Mouse (Mus musculus) spleen, adult 2 months (tissue): ENCODE data around the gene Gnai1. TPM values are rescaled to one million over a fixed set of nuclear protein-coding genes. Genes with fewer than 3 reads are reported as not detected.

ENCODE experiments used
- DNase-seq, 2 experiments: peaks; one replicate each; pipeline versions ENCODE4 v3.0.0 to v3.0.0-alpha.2; 2012 to 2021; ENCODE audit warnings: low spot score in 2 of 2, low read depth in 1 of 2
- H3K27ac ChIP-seq: fragments of 200-500 bp; 2 replicates; pipeline ENCODE4 v1.5.1; 2012; ENCODE audit warnings: low read length, inconsistent platforms; ENCODE audit not compliant: insufficient read depth
- H3K27me3 ChIP-seq: fragments of 200-500 bp; 2 replicates; pipeline ENCODE4 v1.6.1; 2012; ENCODE audit warnings: mild to moderate bottlenecking, moderate library complexity, low read length, inconsistent platforms; ENCODE audit not compliant: control insufficient read depth, insufficient read depth
- H3K36me3 ChIP-seq: fragments of 200-500 bp; 2 replicates; pipeline ENCODE4 v1.6.1; 2012; ENCODE audit warnings: mild to moderate bottlenecking, low read length, inconsistent platforms; ENCODE audit not compliant: control insufficient read depth, insufficient read depth
- H3K4me1 ChIP-seq: fragments of 200-500 bp; 2 replicates; pipeline ENCODE4 v1.6.1; 2011; ENCODE audit warnings: inconsistent platforms; ENCODE audit not compliant: control insufficient read depth, insufficient read depth, insufficient read length
- H3K4me3 ChIP-seq: fragments of 200-500 bp; 2 replicates; pipeline ENCODE4 v1.5.1; 2011; ENCODE audit warnings: mild to moderate bottlenecking, inconsistent platforms; ENCODE audit not compliant: insufficient read depth, insufficient read length; ENCODE audit errors: extremely low read depth
- CTCF ChIP-seq: fragments of 200-500 bp; IDR thresholded peaks from 2 replicates; pipeline ENCODE4 v1.5.1; 2011; ENCODE audit warnings: mild to moderate bottlenecking, inconsistent platforms; ENCODE audit not compliant: insufficient read depth, insufficient read length, insufficient replicate concordance; ENCODE audit errors: extremely low read depth
- POLR2A ChIP-seq: fragments of 200-500 bp; IDR thresholded peaks from 2 replicates; pipeline ENCODE4 v1.6.1; 2011; ENCODE audit warnings: low read depth, low read length, inconsistent platforms
- WGBS: fragments of 180-500 bp; shearing (Covaris S2); methylation state at CpG from one replicate; pipeline ENCODE4 v1.1.7; 2018; 5-methylcytosine and 5-hydroxymethylcytosine counted together
- polyA plus RNA-seq: library from polyadenylated mRNA; depleted of rRNA; stranded (reverse); fragments of >200 nt; gene quantifications from 2 replicates; pipeline ENCODE4 v1.2.3, GENCODE M21; 2012

The Gnai1 gene
- polyA plus RNA-seq, 1 experiment = 0.40 TPM

DNA sequence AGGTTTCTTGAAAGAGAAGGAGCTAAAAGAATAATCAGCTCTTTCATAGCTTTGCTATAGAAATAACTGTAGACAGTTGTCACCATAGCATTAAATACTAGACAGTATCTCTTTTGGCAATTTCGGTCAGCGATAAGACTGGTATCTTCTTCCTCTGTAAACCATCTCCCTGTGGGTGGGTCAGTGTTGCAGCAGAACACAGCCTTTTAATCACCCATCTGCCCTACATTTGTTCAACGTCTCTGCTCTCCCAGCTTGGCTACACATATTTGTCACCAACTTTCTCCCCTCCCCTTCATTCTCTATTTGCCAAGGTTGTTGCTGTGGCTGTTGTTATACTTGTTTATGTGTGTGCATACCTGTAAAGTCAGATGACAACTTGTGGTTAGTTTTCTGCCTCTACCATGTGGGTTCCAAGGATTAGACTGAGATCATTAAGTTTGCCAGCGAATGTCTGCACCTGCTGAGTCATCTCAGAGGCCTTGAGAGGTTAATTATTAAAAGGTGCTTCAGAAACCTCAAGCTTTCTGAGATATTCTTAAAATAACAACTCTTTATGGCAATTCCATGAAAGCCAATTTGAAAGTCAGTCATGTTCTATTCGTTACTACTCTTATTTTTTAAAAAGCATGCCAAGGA lies 109.7 kb downstream of the Gnai1 start:
- H3K4me1 ChIP-seq = no peaks in the 10 kb centered on the region
- no peak overlapping the region for H3K4me3 ChIP-seq
- H3K27me3 ChIP-seq = no peaks in the 10 kb centered on the region
- no peak for TF ChIP-seq CTCF
- no peak for TF ChIP-seq POLR2A
- whole genome bisulfite sequencing = 79% methylated on average over 5 of the region's 5 CpGs
- H3K27ac ChIP-seq = no peak overlapping the region
- no peak for DNase-seq
- no peaks in the 10 kb centered on the region for H3K36me3 ChIP-seq

DNA sequence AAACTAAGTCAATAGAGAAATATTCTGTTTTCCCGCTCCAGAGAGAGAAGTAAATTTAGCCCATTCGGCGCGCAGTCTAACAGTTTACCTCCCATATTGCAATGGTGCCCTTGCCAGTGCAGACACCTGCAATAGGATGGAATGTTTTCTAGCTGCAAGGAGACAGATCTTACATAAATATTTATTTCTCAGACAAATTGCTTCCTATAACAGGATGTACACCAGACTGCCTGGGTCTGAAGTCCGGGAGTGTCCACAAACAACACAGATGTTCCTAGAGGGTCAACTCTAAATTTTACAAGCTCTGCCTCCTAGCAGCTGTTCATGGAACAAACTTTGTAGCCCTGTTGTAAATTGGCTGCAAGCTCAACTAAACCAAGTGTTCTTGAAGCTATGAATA lies 111.0 kb downstream of the Gnai1 start:
- Histone ChIP-seq H3K4me3 (no peak overlapping the region), H3K27me3 (no peaks in the 10 kb centered on the region), H3K36me3 (no peaks in the 10 kb centered on the region), H3K4me1 (no peaks in the 10 kb centered on the region), H3K27ac (no peak overlapping the region)
- WGBS = 84% methylated on average over 5 of the region's 5 CpGs
- TF ChIP-seq POLR2A (no peak), CTCF (no peak)
- no peak for DNase-seq

DNA sequence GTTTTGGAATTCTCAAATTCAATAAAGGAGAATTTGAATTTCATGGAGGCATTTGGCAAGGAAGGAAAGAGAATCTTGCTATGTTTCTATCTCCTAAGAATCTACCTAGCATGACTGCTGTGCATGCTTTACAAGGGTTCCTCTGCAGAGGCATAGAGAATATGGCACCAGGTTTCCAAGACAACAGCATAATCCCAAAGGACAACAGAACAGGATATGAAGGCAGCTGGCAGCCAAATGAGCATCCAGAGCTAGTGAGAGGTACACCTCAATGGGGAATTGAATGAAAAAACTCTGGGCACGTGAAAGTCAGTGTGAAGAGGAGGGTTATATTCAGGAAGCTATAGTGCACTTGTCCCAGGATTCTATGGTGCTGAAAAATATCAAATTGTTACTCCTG lies 130.8 kb downstream of the Gnai1 start:
- no peak overlapping the region for H3K27ac ChIP-seq
- 43% methylated on average over 1 of the region's 1 CpGs for WGBS
- H3K4me3 ChIP-seq = no peak overlapping the region
- no peak for DNase-seq
- no peaks in the 10 kb centered on the region for H3K27me3 ChIP-seq
- H3K4me1 ChIP-seq = no peaks in the 10 kb centered on the region
- H3K36me3 ChIP-seq = no peaks in the 10 kb centered on the region
- TF ChIP-seq CTCF (no peak), POLR2A (no peak)

DNA sequence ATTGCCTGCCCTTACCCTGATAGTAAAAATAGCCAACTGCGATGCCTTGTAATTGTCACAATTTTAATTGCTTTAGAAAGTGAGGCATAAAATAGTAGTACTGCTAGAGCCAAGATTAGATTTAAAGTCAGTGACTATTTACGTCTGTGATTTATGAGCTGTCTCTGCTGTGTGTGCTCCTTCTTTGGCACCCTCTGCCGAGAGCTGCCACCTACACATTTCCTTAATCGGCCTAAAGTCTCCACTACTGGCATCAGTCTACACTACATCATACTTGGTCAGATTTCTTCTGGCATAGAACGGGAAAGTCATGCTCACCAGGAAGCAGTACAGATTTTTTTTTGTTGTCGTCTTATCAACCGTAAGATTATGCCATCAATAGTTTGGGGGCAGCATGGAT lies 131.3 kb downstream of the Gnai1 start:
- 79% methylated on average over 7 of the region's 7 CpGs for WGBS

DNA sequence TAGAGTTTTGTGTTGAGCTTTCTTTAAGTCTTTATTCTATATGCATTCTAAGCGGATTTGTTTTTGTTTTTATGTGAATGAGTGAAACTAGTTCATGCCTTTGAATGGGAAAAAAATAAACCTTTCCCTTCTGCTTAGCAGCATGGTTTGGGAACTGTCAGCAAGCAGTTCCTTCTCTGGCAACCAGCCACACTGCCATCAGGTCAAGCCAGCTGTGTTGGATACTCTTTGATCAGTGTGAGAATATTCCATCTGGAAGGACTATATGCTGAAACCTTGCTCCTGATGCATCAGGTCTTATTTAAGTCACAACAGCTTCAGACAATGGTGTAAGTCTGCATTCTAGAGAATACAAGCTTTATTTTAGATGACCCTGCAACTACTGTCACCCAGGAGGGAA lies 139.3 kb downstream of the Gnai1 start:
- WGBS = 67% methylated on average over 1 of the region's 1 CpGs
- H3K4me3 ChIP-seq = no peak overlapping the region

More for the DNA sequence above, 131.3 kb downstream of the Gnai1 start:
- TF ChIP-seq POLR2A = no peak
- no peak for TF ChIP-seq CTCF
- no peak for DNase-seq
- H3K36me3 ChIP-seq = no peaks in the 10 kb centered on the region
- H3K4me3 ChIP-seq = no peak overlapping the region
- no peaks in the 10 kb centered on the region for H3K27me3 ChIP-seq
- no peaks in the 10 kb centered on the region for H3K4me1 ChIP-seq
- H3K27ac ChIP-seq = no peak overlapping the region

DNA sequence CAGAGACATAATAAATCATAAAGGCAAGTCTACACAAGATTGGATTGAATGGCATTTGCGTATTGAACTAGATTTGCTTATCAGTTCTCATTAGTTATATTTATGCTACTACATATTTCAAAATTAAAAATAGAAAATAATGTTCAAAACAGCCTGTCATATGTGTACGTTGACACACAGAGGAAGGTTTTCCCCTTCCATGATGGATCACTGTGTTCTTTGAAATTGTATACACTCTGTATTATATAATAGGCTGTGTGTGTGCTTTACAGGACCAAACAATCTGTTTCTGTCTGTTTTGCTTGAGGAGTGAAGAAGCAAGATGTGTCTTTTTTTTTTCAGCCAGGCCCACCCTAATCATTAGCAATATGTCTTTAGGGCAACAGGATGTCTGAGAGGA lies 141.9 kb downstream of the Gnai1 start:
- 81% methylated on average over 2 of the region's 2 CpGs for WGBS
- H3K4me1 ChIP-seq = no peaks in the 10 kb centered on the region
- H3K36me3 ChIP-seq = no peaks in the 10 kb centered on the region
- H3K4me3 ChIP-seq = no peak overlapping the region
- H3K27ac ChIP-seq = no peak overlapping the region
- no peaks in the 10 kb centered on the region for H3K27me3 ChIP-seq
- TF ChIP-seq POLR2A = no peak
- no peak for TF ChIP-seq CTCF
- no peak for DNase-seq

More for the DNA sequence above, 139.3 kb downstream of the Gnai1 start:
- no peak for DNase-seq
- no peaks in the 10 kb centered on the region for H3K36me3 ChIP-seq
- H3K4me1 ChIP-seq = no peaks in the 10 kb centered on the region
- TF ChIP-seq POLR2A (no peak), CTCF (no peak)
- no peaks in the 10 kb centered on the region for H3K27me3 ChIP-seq
- H3K27ac ChIP-seq = no peak overlapping the region

DNA sequence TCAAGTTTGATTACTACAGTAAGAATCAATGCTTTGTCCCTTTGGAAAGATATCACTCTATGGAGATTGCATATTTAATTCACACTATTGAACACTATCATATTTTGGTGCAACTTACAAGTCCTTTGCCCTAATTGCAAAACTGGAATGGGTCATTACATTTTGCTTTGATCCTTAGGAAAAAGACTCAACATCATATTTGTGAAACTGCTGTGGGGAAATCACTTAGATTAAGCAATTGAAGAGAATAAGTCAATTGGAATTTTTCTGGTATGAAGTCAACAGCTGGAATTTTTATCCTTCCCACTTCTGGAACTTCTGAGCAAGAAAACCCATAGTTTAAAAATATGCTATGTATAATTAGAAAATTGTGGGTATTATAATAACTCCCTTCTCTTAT lies 142.3 kb downstream of the Gnai1 start:
- TF ChIP-seq CTCF (no peak), POLR2A (no peak)
- no peaks in the 10 kb centered on the region for H3K36me3 ChIP-seq
- no peaks in the 10 kb centered on the region for H3K4me1 ChIP-seq
- H3K27ac ChIP-seq = no peak overlapping the region
- no peak for DNase-seq
- no peak overlapping the region for H3K4me3 ChIP-seq
- H3K27me3 ChIP-seq = no peaks in the 10 kb centered on the region
